Mouse (Mus musculus): Measurements from ENCODE around the gene Gm9040.
"Not testable (repeated sequence)": the region's sequence is repeated elsewhere in the genome, so short reads cannot be mapped to it uniquely, and the experiment has no call there.

GRCm38 (mm10) chr10:118283016-118283415 lies 43.8 kb downstream of the Gm9040 start:
- not testable (repeated sequence) for TF ChIP-seq CTCF (IDR thresholded peaks at IDR 0.05; ENCODE audit: borderline replicate concordance, insufficient read depth, low read depth, low read length); POLR2A (IDR thresholded peaks at IDR 0.05; ENCODE audit: borderline replicate concordance, insufficient read depth, low read length)

All from cerebellum, adult 2 months (tissue).